Mouse (Mus musculus): ENCODE results near the gene Pcsk6.

DNA sequence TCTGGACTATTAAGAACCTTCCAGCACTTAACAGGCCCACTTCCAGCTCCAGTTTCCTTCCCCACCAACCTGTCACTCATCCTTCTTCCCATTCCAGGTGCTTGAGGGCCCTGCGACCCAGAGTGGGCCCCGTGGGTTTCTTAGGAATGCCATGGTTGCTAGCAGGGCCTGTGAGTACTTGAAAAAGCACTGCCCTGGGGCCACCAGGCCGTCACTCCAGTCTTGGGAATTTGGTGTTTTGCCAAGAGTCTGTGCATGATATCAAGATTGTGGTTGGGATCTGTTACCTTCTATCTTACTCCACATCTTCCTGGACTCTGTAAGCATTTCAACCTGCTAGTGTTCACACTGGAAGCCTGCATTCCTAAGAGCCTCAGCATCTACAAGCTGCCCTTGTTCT lies 120.5 kb downstream of the Pcsk6 start:
- no peak for TF ChIP-seq EP300 (IDR thresholded peaks at IDR 0.05; ENCODE audit: low read depth)
- TF ChIP-seq CTCF (IDR thresholded peaks at IDR 0.05; ENCODE audit: low read depth): no peak

Data from liver, embryonic 14.5 days (tissue).